Mouse (Mus musculus): Measurements from ENCODE around the gene H1foo. TPM values are rescaled to one million over a fixed set of nuclear protein-coding genes. Genes with fewer than 3 reads are reported as not detected.

H1foo gene
- polyA plus RNA-seq, 1 experiment from 2014 or later: not detected

DNA sequence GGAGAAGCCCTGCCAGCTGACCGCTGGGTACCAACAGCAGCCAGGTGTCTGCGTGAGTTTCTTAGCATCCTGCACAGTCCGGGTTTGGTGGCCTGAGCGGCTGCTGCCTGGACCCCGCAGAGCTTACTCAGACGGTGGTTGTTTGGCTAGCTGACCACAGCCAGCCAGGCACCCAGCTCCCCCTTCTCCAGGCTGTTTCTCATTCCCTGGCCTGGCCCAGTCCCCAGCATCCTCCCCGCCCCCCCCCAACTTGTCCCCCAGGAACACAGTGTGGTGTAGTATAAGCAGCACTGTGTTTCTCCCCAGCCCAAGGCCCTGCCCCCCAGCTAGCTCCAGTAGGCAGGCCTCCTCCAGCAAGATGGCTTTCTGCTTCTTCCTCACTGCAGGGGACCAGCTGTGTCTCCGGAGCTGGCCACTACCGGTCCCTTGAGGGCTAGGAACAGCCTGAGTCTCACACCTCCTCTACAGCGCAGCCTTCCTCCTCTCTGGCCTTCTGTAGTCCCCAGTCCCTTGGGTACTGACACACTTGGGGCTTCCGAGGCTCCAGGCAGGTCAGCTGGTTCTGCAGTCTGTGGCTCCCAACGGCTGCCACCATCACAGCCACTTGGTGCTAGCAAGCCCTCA is 41.8 kb downstream of the H1foo start:
- DNase-seq (ENCODE audit: low read depth, low spot score) (no peak), ATAC-seq (no peak)
- ChIA-PET POLR2A (no interaction called here), CTCF (interaction anchor here (1.7 kb wide), 1 partner anchor 15 kb away, joined by 4 read pairs; no protein-coding TSS in a partner anchor)
- in situ Hi-C loops (cut with MboI; ENCODE audit: low pct_unique_long_range_greater_than_20kb): no loop called here
- no peaks in the 10 kb centered on the region for H3K27me3 ChIP-seq
- no peak for TF ChIP-seq CTCF (IDR thresholded peaks at IDR 0.05)

DNA sequence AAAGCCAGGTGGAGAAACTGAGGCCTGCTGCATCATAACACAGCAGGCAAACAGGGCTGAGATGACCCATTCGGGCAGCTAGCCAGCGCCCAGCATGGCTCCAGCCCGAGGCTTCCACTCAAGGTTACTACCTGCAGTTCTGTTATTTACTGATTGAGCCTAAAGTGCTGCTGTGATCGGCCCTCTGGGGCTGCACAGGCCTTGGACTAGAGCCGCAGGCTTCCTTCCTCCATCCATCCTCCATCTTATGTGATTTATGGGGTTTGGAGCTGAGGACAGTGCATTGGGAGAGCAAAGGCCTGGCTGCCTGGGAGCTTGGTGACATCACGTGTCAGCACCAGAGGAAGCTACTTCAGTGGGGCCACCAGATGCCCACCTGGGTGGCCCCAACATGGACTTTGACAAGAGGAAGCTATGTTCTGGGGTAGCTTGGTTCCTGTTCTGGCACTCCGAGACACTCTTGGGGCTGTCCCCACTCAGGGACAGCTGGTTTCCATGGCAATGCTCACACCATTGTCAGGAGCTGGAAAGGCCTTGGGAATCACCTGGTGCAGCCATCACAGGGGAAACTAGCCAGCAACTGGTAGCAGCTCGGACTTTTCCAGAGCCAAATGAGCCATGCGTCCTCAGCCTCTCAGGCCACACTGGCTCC is 42.5 kb downstream of the H1foo start:
- POLR2A ChIA-PET: no interaction called here

DNA sequence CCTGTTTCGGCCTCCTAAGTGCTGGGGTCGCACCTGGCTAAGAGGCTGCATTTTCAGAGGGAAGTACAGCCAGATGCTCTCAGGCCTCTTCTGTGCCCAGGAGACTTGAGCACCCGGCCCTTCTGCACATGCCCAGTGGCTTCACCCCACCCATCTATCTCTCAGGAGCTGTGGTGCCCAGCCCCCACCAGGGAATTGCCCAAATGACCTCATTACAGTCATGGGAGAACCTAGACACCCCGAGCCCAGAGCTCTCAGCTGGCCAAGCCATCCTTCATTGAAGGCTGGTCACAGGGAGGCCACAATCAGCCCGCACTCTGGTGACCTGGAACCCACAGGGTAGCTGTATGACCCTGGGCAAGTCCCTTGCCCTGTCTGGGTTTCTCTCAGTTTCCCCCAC is 44.3 kb downstream of the H1foo start:
- ATAC-seq (peak; percentile 20), DNase-seq (ENCODE audit: low read depth, low spot score) (peak; percentile 68)
- POLR2A ChIA-PET: interaction anchor here (0.8 kb wide), 1 partner anchor 11 kb away, joined by 3 read pairs; no protein-coding TSS in a partner anchor
- no peaks in the 10 kb centered on the region for H3K27me3 ChIP-seq
- TF ChIP-seq CTCF (IDR thresholded peaks at IDR 0.05): no peak
- CTCF ChIA-PET: no interaction called here
- in situ Hi-C loops (cut with MboI; ENCODE audit: low pct_unique_long_range_greater_than_20kb): no loop called here

More for the DNA sequence above, 42.5 kb downstream of the H1foo start:
- CTCF ChIA-PET: interaction anchor here (1.7 kb wide), 1 partner anchor 15 kb away, joined by 4 read pairs; no protein-coding TSS in a partner anchor
- H3K27me3 ChIP-seq: no peaks in the 10 kb centered on the region
- TF ChIP-seq CTCF (IDR thresholded peaks at IDR 0.05): no peak
- in situ Hi-C loops (cut with MboI; ENCODE audit: low pct_unique_long_range_greater_than_20kb): no loop called here
- ATAC-seq (no peak), DNase-seq (ENCODE audit: low read depth, low spot score) (no peak)

DNA sequence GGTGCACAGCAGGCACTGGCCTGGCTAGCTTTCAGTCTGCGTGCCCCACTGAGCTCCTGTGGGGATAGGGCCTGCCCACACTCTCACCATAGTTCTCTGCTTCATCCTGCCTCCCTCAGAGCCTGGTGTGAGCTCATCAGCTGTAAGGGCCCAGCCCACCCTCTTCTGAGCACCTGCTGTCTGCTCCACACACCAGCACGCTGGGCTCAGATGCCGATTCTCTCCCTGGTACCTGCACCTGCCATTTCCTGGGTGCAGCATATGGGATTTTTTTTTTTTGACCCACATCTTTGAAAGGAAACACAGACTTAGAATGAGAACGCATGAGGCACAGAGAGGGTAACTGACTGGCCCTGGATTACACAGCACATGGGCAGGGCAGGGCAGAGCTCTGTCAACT is 44.9 kb downstream of the H1foo start:
- ATAC-seq (no peak), DNase-seq (ENCODE audit: low read depth, low spot score) (no peak)
- CTCF ChIA-PET: no interaction called here
- in situ Hi-C loops (cut with MboI; ENCODE audit: low pct_unique_long_range_greater_than_20kb): no loop called here
- POLR2A ChIA-PET: interaction anchor here (0.9 kb wide), 1 partner anchor 142 kb away, joined by 3 read pairs; no protein-coding TSS in a partner anchor
- TF ChIP-seq CTCF (IDR thresholded peaks at IDR 0.05): no peak
- no peaks in the 10 kb centered on the region for H3K27me3 ChIP-seq

DNA sequence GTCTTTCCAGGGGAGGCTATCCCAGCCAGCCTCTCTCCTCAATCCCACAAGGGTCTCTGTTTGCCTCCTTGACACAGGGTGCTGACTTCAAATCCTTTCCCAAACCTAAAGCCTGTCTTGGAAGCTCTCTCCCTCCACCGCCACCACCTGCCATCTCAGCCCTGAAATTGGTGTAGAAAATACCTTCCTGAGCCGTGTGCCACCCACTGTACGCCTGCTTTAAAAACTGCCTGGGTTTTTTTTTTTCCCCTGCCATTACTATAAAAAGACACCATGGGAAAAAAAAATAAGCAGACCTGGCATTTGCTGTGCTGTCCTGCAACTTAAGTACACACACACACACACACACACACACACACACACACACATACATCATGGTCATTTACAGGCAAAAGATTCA is 45.3 kb downstream of the H1foo start:
- ATAC-seq (no peak), DNase-seq (ENCODE audit: low read depth, low spot score) (no peak)
- POLR2A ChIA-PET: interaction anchor here (0.9 kb wide), 1 partner anchor 141 kb away, joined by 3 read pairs; no protein-coding TSS in a partner anchor
- in situ Hi-C loops (cut with MboI; ENCODE audit: low pct_unique_long_range_greater_than_20kb): no loop called here
- CTCF ChIA-PET: no interaction called here
- no peaks in the 10 kb centered on the region for H3K27me3 ChIP-seq
- TF ChIP-seq CTCF (IDR thresholded peaks at IDR 0.05): no peak

DNA sequence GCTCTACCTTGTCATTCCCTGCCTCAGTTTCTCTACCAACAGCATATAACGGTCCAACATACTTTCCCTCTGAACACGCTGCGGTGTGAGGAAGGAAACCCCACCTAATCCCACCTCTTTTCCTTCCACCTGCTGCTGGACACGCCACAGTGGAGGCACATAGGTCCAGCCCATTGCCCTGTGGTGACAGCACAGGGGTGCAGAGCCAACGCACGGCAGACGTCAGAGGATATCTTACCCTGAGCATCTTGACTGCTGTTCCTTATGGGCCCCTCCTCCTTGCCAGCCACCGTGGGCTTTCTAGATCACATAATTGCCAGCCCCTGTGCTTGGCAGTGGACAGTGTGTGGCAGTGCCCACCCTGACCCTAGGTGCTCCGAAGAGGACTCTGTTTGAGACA is 45.7 kb downstream of the H1foo start:
- CTCF ChIA-PET: no interaction called here
- no peak for DNase-seq (ENCODE audit: low read depth, low spot score)
- TF ChIP-seq CTCF (IDR thresholded peaks at IDR 0.05): no peak
- in situ Hi-C loops (cut with MboI; ENCODE audit: low pct_unique_long_range_greater_than_20kb): no loop called here
- ATAC-seq: no peak
- no peaks in the 10 kb centered on the region for H3K27me3 ChIP-seq
- POLR2A ChIA-PET: interaction anchor here (0.9 kb wide), 1 partner anchor 141 kb away, joined by 3 read pairs; no protein-coding TSS in a partner anchor

DNA sequence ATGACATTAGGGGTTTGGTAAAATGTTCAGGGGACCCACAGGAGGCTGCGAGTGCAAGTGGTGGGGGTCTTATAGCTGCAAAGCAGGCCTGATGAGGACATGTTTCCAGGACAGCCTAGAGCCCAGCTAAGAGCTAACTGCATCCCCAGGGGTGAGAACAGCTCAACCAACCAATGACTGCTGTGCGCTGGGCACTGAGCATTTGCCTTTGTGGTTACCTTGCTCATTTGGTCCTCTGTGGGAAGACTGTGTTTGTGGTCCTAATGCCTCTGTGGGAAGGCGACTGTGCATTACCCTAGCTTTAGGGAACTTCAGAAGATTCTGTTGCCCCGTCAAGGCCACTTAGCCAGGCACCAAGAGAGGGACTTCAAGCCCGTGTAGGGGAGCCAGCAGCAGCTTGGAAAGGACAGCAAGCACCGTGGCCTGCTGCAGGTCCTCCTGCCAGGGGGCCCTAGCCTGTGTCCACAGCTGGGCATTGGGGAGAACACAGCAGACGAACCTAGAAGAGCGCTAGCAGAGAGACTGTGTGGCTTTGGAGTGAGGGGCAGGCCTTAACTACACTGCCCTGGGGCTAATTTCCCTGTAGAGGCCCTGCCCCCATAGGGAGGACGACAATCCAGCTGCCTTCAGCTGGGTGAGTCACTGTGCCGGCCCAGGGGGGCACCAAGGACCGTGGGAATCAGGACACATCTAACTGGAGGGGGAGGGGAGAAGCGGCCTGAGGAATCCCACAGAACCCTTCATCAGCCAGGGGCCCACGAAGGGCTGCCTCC is 46.6 kb downstream of the H1foo start:
- H3K27me3 ChIP-seq: no peaks in the 10 kb centered on the region

DNA sequence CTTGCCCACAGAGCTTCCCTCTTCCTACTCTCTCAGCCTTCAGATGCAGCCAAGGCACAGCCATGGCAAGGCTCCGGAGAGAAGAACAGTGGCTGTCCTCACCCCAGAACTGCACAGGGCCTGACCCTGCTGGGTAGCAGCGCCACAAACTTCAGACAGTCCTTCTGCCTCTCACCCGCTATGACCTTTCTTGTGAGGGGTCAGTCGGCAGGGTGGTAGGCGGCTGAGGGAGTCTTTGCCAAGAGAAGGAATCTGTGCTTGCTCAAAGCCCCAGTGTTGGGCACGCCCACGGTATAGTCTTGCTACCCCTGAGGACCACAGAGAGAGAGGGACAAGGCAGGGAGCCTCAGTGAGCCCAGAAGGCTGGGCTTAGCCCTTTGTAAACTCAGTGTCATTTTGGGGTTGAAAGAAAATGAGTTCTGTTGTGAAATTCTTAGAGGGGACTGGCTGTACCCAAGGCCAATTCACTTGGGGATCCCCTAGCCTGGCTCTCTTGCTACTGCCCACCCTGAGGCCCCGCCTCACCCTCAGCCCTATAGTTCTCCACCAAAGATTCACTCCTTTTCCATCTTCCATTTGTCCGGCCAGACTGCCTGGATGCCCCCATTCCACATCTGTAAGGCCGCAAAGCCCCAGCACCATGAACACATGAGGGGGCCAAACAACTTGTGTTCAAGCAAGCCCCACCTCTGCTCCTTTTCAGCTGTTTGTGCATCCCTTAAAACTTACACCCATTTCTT is 47.3 kb downstream of the H1foo start:
- no peak for ATAC-seq
- no peaks in the 10 kb centered on the region for H3K27me3 ChIP-seq
- no peak for TF ChIP-seq CTCF (IDR thresholded peaks at IDR 0.05)
- in situ Hi-C loops (cut with MboI; ENCODE audit: low pct_unique_long_range_greater_than_20kb): no loop called here
- DNase-seq (ENCODE audit: low read depth, low spot score): no peak
- POLR2A ChIA-PET: no interaction called here
- CTCF ChIA-PET: no interaction called here

More for the DNA sequence above, 46.6 kb downstream of the H1foo start:
- DNase-seq (ENCODE audit: low read depth, low spot score) (peak; percentile 78), ATAC-seq (peak; percentile 25)
- TF ChIP-seq CTCF (IDR thresholded peaks at IDR 0.05): no peak
- ChIA-PET CTCF (no interaction called here), POLR2A (no interaction called here)
- in situ Hi-C loops (cut with MboI; ENCODE audit: low pct_unique_long_range_greater_than_20kb): no loop called here

DNA sequence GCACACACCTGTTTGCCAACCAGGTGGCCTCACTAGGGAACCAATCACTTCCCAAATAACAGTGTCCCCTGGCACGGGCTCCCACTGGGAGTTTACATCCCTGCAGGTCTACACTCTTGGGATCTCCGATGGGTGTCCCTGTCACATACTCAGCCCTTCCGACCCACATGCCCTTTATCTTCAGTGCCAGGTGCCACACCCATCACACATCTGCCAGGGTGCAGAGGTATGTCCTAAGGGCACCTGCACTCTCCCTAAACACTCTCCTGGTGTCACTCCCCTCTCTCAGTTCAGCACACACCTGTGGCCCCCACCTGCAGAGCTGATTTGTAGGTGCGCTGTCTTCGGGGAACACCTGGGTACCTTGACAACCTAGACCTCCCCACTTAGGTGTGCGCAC is 48.2 kb downstream of the H1foo start:
- DNase-seq (ENCODE audit: low read depth, low spot score): no peak
- ChIA-PET POLR2A (no interaction called here), CTCF (no interaction called here)
- H3K27me3 ChIP-seq: no peaks in the 10 kb centered on the region
- TF ChIP-seq CTCF (IDR thresholded peaks at IDR 0.05): no peak
- ATAC-seq: no peak
- in situ Hi-C loops (cut with MboI; ENCODE audit: low pct_unique_long_range_greater_than_20kb): no loop called here

DNA sequence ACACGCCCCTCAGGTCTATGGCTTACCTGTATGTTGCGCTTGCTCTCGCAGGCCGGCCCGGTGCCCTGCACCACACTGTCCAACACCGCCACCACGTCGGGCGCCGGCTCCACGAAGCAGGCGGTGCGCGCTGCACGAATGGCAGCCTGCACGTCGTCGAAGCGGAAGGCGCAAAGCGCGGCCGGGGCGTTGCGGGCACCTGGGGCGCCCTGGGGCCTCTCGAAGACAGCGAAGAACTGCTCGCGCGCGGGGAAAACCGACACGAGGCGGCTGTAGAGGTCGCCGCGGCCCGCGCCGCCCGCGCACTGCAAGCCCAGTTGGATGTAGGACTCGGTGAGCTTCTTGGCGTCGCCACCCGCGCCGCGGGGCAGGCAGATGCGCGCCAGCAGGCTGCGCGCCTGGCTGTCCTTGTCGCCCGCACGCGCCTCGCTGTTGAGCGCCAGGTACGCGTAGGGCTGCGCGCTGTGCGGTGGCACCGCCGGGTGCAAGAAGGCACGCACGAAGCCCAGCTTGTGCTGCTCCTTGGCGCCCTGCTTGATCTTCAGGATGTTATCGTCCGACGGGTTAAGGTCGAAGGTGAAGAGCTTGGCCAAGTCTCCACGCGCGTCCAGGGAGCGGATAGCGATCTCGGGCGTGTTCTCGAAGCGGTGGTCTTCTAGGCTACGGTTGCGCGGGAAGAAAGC is 48.9 kb downstream of the H1foo start:
- in situ Hi-C loops (cut with MboI; ENCODE audit: low pct_unique_long_range_greater_than_20kb): no loop called here
- no peak for ATAC-seq
- DNase-seq (ENCODE audit: low read depth, low spot score): no peak
- ChIA-PET POLR2A (interaction anchor here (1.0 to 1.5 kb wide), 2 partner anchors 13 to 94 kb away, joined by 3 read pairs; no protein-coding TSS in a partner anchor), CTCF (no interaction called here)
- TF ChIP-seq CTCF (IDR thresholded peaks at IDR 0.05): no peak
- H3K27me3 ChIP-seq: no peaks in the 10 kb centered on the region

All from Patski (cell line).